Mouse (Mus musculus) urinary bladder, adult 2 months (tissue): ENCODE results near the gene Hmgn1. TPM values are rescaled to one million over a fixed set of nuclear protein-coding genes. Genes with fewer than 3 reads are reported as not detected.
A peak's percentile ranks its signal among the peaks of the same experiment; 100 is the strongest.
"Not testable (repeated sequence)": the region's sequence is repeated elsewhere in the genome, so short reads cannot be mapped to it uniquely, and the experiment has no call there.

ENCODE experiments used
- DNase-seq: peaks from one replicate; pipeline ENCODE4 v3.0.0; 2022; ENCODE audit warnings: low spot score
- polyA plus RNA-seq: library from polyadenylated mRNA; depleted of rRNA; stranded (reverse); fragments of >200 nt; gene quantifications from 2 replicates; pipeline ENCODE4 v1.2.3, GENCODE M21; 2012

Hmgn1 gene
- polyA plus RNA-seq, 1 experiment, result 178 TPM

DNA sequence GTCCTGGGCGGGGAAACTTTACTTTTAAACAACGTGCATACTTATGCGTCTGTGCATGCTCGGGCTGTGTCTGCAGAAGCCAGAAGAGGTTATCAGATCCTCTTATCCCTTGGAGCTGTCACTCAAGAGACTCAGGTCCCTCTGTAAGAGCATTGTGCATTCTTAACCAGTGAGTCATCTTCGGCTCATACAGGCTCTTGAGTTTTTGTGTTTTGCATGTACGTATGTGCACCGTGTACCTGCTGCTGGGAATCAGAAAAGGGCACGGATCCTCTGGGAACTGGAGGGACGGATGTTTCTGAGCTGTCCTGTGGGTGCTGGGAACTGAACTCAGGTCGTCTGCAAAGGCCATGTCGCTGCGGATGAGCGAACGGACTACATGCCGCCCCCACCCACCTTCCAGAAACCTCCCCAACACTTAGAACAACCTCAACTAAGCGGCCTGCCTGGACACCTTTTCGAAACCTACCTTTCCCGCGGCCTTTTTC is 801 bp downstream of the Hmgn1 start:
- peak; percentile 34 for DNase-seq

DNA sequence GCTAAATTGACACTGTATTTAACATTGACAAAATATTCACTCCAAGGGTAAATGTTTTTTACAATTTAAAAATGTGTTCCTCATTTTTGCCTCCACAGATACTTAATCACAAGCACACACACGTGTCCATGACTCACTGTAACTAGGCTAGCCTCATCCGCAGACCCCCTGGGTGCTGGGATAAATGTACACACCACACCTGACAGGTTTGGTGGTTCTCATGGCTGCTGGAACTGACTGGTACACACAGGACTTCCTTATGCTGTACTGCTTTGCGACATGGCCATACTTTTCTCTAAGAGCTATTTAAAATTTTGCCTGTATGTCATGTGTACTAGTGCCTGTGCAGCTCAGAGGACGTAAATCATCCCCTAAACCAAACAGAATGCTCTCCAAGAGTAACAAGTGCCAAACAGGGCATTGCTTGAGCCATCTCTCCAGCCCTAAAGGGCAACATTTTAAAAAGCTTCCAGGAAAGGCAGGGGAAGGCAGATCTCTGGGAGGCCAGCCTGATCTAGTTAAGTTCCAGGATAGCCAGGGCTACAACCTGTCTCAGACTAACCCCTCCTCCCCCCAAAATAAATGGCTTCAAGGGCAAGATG is 7.4 kb downstream of the Hmgn1 start:
- no peak for DNase-seq

DNA sequence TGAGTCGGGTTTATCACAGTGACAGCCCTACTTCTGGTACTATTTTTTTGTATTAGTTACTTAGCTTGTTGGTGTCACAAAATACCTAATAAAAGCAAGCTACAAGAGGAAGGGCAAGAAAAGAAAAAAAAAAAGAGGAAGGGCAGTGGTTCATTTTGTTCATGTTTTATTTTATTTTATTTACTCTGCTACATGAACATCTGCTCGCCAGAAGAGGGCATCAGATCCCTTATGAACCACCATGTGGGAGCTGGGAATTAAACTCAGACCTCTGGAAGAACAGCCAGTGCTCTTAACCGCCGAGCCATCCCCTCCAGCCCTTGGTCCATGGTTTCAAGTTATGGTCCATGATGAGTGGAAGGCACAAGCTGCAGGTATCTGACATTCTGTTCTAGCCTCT is 12.8 kb downstream of the Hmgn1 start:
- DNase-seq, result no peak

DNA sequence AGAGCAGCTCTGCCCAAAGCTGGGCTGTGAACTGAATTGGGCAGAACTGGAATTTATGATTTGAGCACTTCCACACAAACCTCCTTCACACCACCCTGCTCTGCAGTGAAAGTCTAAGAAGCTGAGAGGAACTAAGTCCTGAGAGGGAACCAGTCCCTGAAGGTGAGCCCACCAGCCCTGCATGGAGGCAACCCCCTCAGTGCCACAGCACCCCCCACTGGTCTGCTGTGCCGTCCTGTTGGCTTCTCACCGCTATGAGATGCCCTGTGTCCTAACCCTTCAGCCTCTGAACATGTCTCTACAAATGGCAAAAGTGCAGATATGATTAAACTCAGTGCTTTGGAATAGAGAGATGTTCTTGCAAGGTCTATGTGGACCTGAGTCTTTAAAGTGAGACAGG is 14.8 kb downstream of the Hmgn1 start:
- no peak for DNase-seq

DNA sequence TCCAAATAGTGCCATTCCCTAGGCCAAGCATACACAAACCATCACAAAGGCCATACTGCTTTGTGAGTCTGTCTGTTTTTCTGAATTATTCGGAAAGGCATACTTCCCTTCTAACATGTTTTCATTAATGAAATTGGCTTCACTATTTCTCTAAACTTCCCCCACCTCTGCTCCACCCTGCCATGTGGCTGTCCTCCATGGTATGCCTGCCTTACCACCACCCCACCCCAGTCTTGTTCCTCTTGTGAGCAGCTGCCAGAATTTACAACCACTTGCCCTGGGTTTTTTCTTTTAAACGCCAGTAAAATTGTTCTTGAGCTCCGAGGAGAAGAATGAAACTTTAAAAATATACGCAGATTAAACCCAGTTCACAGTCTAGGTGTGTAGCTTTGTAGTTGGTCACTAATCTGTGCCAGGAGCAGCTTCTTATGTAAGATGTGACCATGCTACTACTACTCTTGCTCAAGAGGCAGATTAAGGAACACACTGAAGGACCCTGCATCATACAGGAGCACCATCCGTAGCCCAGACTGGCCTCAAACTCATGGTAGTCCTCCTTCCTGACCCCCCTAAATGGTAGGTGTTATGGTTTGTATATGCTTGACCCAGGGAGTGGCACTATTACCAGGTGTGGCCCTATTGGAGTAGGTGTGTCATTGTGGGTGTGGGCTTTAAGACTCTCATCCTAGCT is 16.7 kb downstream of the Hmgn1 start:
- no peak for DNase-seq

DNA sequence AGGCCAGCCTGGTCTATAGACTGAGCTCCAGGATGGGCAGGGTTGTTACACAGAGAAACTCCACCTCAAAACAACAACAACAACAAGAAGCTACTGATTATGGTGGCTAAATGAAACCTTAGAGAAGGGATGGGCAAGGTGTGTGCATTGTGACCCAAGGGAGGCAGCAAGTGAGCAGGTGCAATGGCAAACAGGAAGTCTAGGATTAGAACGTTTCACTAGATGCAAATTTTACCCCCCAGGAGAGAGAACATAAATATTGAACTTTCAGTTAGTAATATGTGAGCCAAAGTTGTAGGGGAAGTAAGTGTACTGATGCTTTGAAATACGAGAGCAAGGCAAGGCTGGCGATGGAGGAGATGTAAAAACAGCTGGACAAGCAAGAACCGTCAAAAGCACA is 17.9 kb downstream of the Hmgn1 start:
- DNase-seq, result no peak

DNA sequence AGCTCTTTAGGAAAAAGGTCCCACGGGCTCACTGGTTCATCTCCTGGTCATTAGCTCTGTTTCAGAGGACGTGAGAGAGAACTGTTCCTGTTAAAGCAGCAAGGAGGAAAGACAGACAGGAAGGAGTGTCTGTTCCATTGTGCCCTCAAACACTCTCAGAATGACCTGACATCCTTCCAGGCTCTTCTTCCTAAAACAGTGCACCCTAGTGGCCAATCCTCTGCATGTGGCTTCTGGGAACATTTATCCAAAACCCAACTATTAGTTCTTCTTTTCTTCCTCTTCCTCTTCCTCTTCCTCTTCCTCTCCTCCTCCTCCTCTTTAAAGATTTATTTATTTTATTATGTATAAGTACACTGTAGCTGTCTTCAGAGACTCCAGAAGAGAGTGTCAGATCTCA is 24.5 kb downstream of the Hmgn1 start:
- no peak for DNase-seq

DNA sequence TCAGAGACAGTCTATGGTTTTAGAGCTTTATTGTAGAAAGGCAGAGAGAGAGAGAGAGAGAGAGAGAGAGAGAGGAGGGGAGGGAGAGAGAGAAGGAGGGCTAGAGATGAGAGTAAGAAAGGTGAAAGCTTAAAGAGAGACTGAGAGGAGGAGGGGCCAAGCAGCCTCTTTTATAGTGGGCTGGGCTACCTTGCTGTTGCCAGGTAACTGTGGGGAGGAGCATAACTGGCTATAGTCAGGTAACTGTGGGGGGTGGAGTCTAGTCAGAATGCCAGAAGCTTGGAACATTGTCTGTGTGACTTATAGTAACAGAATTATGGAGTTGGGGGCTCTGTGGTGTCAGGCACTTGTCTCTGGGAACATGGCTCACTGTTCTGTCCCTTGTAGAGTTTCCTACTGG is 29.7 kb downstream of the Hmgn1 start:
- not testable (repeated sequence) for DNase-seq

DNA sequence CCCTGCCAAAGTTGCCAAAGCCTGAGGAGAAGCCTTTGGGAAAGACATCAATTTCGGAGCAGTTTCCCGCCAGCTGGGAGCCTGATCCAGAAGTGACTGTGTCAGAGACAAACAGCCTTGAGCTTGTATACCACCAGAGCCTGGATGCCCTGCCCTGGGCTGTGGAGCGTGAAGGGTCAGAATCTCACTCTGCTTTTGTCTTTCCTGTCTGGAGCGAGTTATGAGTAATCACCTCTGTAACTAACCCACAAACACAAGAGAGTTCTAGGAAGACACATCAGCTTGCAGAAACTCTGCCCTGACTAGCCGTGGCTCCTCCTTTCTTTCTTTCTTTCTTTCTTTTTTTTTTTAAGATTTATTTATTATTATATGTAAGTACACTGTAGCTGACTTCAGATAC is 31.6 kb downstream of the Hmgn1 start:
- DNase-seq, result no peak

DNA sequence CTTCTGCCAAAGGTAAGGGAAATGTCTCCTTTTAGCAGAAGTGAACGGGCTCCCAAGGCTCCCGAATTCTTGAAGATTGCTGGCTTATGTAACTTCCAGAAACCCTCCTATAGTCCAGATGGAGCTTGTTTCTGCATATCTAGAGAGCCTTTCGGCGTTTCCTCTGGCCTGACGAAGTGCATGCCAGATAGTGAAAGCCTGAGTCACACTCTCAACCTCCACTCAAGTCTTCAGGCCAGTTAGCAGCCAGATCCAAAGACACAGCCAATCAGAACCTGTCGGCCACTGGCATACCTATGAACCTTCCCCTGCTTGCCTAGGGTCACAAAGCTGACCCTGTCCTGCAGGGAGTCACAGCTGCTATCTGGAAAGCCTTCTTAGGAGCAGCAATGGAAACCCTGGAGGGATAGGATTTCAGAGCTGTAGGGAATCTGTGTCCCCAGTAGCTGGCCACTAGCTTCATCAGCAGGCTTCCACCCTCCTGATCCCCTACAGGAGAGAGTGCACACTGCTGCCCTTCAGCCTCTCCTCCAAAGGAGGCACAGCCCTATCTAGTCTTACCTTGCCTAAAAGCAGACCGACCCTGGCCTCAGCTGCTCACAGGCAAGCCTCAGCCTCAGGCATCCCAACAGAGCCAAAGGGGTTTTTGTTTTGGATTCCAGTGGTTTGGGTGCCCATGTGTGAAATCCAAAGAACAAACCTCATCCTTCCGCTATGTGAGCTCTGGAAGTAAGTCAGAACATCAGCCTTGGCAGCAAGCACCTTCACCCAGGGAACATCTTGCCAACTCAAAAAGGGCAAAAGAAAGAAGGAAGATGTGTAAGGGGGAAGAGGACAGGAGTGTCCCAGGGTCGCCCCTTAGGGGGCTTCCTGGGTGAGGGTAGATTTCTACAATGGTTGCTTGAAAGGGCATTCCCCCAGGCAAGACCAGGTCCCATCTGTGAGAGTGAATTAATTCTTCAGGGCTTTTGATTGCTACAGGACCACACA is 35.7 kb downstream of the Hmgn1 start:
- no peak for DNase-seq

DNA sequence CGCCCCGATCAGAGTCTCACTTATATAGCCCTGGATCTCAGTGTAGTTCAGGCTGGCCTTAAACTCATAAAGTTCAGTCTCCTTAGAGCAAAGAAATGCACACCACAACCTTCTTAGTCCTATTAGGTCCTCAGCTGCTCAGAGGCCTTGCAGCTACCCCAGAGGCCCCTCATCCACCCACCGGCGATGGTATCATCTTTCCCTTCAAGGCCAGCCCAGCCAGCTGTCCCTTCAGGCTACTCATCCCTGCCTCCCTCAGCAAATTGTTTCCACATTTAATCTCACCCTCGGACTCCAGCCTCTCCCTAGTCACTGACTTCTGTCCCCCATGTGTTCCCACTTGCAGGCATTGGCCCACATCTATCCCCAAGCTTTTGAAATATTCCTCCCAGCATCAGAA is 39.4 kb downstream of the Hmgn1 start:
- DNase-seq, result no peak

DNA sequence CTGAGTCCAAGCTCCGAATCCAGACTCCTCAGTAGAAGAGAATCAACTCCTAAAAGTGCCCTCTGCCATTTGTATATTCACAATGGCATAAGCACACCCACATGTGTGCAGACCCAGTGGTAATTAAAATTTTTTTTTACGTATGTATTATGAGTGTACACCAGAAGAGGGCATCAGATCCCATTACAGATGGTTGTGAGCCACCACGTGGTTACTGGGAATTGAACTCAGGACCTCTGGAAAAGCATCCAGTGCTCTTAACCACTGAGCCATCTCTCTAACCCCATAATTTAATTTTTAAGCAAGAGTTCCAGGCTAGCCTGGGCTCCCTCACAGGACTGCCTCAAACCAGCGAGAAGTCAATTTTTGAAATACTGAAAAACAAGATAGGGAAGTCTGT is 40.1 kb downstream of the Hmgn1 start:
- DNase-seq, result no peak

DNA sequence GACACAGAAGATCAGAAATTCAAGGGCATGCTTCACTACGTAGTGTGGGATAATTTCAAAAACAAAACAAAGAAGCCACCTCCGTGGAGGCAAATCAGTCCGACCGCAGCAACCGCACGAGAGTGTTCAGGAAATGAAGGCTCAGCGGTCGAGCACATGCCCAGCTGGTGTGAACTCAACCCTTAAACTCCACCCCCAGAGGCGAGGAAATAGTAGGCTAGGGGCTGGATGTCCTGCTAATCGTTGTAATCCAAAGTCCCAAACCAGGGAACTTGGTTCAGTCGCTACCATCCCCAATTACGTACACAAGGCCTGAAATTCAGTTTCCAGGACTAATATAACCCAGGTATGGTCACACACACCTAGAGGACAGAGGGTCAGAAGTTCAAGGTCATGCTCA is 40.5 kb downstream of the Hmgn1 start:
- no peak for DNase-seq

DNA sequence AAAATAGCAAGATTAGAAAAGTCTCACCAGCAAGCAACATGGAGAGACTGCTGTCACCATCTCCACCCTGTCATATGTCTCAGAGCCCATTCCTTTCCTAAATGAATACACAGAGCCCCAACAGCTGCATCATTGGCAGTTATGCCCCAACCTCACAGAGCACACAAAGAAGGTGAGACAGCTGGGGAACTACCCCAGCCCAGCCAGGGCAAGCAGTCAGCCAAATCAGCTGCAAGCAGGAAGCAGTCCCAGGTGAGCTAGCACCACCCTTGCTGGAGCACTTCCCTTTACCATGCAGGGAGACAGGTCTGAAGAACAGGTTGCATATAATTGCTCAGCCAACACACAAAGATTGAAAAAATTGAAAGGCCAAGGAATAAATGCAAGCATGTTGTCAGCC is 41.9 kb downstream of the Hmgn1 start:
- no peak for DNase-seq

DNA sequence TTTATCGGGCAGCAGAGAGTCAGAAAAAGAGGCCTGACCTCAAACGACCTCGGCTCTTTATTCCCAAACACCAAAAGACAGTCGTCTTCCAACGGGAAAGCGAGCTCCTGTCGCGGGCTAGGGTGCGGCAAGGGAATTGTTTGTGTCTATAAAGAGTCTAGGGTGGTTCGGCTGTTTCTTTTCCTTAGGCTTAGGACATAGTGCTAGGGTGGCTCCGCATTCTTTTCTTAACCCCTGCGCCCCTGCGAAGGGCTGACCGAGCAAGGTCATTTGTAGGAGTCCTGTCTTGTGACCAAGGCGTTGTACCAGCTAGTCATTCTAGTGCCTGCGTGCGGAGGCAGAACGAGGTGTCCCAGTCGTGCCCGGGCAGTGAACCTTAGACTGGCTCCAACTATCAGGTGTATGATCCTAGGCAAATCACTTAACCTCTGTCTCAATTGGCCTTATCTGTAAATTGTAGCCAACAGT is 44.3 kb downstream of the Hmgn1 start:
- DNase-seq, result peak; percentile 51

DNA sequence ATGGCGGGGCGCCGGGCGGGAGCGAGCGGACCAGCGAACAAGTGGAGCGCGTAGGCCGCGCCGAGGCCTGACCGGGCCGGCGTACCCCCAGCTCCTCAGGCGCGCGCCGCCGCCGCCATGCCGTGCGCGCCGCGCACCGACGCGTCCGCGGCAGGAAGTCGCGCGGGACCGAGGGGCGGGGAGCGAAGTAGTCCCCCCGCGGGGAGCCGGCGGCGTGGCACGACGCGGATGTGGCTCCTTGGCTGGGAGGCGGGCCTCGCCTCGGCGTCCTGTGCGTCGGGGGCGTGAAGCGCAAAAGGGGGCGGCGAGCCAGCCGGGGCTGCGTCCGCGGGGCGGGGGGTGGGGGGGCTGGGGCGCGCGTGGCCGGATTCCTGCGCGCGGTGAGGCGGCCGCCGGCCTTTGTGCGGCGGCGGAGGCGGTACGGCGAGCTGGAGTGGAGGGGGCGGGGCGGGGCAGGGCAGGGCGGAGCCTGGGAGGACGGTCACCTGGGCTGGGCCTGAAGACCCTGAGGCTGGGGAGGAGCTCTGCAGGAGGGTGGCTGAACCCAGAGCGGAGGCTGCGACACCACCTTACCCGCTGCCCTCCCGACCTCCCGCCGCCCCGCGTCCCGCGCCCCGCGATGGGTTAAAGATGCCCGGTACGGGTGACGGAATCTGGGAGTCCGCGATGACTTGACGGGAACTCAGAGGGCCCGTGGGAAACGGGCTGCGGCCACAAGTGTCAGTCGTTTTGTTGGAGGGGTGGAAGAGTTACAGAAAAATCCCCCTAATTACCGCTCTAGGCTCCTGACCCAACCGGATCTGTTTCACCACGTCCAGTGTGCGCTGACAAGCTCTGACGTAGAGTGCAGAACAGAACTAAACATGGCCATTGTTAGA is 45.0 kb downstream of the Hmgn1 start, which contains the start of gene Brwd1:
Gene Brwd1, minus strand, starts transcription at position 226 of the 878 bp plus-strand sequence.
- peak; percentile 87 for DNase-seq

DNA sequence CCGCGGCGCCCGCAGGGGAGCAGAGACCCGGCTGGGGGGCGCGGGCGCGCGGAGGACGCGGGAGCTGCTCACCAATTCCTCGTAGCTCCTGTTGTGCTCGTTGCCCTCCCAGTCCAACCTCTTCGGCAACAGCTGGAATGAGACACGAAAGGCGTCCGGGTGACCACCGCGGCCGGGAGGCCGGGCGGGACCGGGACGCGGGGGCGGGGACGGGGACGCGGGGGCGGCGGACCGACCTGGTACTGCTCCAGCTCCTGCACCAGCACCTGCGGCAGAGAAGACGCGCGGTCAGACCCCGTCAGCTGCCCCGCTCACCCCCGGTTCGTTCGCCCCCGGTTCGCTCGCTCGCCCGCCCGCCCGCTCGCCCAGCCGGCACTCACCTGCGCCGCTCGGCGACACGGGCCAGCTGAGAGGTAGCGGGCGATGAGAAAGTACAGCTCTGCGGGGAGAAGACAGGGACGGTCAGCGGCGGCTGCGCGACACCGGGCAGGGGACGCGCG is 45.7 kb downstream of the Hmgn1 start:
- DNase-seq, result no peak

DNA sequence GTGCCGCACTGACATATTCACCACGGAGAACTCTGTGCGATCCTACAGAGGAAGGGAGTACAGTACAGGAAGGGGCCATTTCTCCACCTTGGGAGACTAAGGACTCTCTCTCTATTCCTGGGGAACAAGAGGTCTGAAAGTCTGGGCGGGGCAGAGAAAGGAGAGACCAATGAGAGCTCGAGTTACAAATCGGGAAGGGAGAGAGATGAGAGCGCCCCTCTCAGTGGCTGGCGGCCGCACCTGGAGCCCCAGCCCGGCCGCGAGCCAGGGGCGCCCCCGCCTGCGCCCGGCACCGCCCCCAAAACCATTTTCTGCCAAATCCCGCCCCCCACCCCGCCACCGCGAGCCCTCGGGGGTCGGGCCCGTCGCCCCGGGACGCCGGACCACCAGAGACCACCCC is 46.2 kb downstream of the Hmgn1 start:
- DNase-seq, result peak; percentile 81

DNA sequence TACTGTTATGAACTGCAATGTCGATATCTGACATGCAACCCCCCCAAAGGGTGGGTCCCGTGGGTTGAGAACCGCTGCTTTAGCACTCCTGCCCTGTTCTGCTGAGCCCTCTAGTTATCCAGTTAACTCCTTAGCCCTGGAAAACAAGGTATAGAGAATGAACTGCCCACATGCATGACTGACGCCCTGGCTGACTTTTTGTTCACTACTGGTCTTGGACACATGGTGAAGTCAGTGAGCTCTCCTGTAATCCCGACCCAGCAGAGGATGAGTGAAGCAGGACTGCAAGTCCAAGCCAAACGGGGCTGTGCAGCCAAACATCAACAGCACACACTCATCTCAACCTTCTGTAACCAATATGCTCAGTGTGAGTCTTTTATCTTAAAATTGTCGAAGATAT is 47.0 kb downstream of the Hmgn1 start:
- DNase-seq, result no peak
